Mouse (Mus musculus): ENCODE results near the gene Xrcc5. TPM values are rescaled to one million over a fixed set of nuclear protein-coding genes. Genes with fewer than 3 reads are reported as not detected.

The Xrcc5 gene
- total RNA-seq, 2 experiments from 2014 or later = 14.3 to 20.5 TPM

Other genes with a start within 250 kb of the Xrcc5 start
- 10 to 100 TPM; 39.6 to 50.5 TPM for gene Mreg, start 95.1 kb upstream of the Xrcc5 start, total RNA-seq (2021)
- 10 to 100 TPM; 19.1 to 20.7 TPM for gene Pecr, start 23.1 kb upstream of the Xrcc5 start, total RNA-seq (2021)
- gene Tmem169, start 23.1 kb upstream of the Xrcc5 start, total RNA-seq (2021) = not detected
- under 1 TPM; 0.13 to 0.41 TPM for gene March4, start 229.5 kb downstream of the Xrcc5 start, total RNA-seq (2021)